Mouse (Mus musculus): ENCODE results near the gene Cd48.
"Not testable (repeated sequence)": the region's sequence is repeated elsewhere in the genome, so short reads cannot be mapped to it uniquely, and the experiment has no call there.

The Cd48 gene

DNA sequence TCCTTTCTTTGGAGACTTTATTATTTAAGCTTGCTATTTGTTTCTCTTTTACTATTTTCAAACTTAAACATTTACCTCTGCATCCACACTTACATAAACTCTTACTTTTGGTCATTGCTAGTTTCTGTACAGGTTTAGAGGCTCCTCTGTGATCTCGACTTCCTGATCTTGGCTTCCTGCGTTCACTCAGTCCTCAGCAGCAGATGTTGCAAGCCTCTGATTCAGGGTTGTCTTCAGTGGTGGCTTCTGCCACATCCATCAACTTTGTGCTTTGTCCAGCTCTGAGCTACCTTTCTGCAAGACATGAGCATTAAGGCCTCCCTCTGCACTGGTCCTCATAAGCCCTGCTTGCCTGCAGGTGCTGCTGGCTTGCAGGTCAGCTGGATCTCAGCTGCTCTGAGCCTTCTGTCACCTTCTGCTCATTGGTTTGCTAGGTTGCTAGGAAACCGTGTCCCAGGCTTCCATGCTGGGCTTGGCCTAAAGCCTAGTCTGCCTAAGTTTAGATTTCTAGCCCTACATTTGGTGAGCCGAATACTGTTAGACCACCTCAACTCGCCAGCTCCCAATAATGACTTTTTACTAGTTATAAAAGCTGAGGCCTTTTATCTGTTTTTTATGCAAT is 8.8 kb upstream of the Cd48 start:
- no peaks in the 10 kb centered on the region for H3K36me3 ChIP-seq (ENCODE audit: insufficient read depth, low read length)
- no peak for TF ChIP-seq NANOG (IDR thresholded peaks at IDR 0.05; ENCODE audit: borderline replicate concordance, low read length)
- TF ChIP-seq CTCF (conservative IDR thresholded peaks at IDR 0.05; ENCODE audit: low read length) = no peak
- no peak for TF ChIP-seq POU5F1 (IDR thresholded peaks at IDR 0.05; ENCODE audit: borderline replicate concordance, low read length)

GRCm38 (mm10) chr1:171674467-171674866 is 7.3 kb upstream of the Cd48 start:
- TF ChIP-seq NANOG (IDR thresholded peaks at IDR 0.05; ENCODE audit: borderline replicate concordance, low read length) (no peak), CTCF (conservative IDR thresholded peaks at IDR 0.05; ENCODE audit: low read length) (no peak), POU5F1 (IDR thresholded peaks at IDR 0.05; ENCODE audit: borderline replicate concordance, low read length) (no peak)
- H3K4me1 ChIP-seq (replicated peaks; ENCODE audit: low read depth, low read length) = no peaks in the 10 kb centered on the region
- no peaks in the 10 kb centered on the region for H3K27me3 ChIP-seq (ENCODE audit: insufficient read depth, low read length)
- H3K4me3 ChIP-seq (replicated peaks; ENCODE audit: low read length) = no peak overlapping the region
- H3K9me3 ChIP-seq (ENCODE audit: low read length) = peaks cover 3% of the 10 kb centered on the region; the same call in 1 of the 2 replicates
- H3K36me3 ChIP-seq (ENCODE audit: insufficient read depth, low read length) = no peaks in the 10 kb centered on the region

More for the DNA sequence above, 8.8 kb upstream of the Cd48 start:
- H3K4me3 ChIP-seq (replicated peaks; ENCODE audit: low read length) = no peak overlapping the region
- H3K27me3 ChIP-seq (ENCODE audit: insufficient read depth, low read length) = no peaks in the 10 kb centered on the region
- no peaks in the 10 kb centered on the region for H3K9me3 ChIP-seq (ENCODE audit: low read length)
- H3K4me1 ChIP-seq (replicated peaks; ENCODE audit: low read depth, low read length) = no peaks in the 10 kb centered on the region

GRCm38 (mm10) chr1:171677721-171678120 is 4.1 kb upstream of the Cd48 start:
- Histone ChIP-seq H3K36me3 (ENCODE audit: insufficient read depth, low read length) (no peaks in the 10 kb centered on the region), H3K9me3 (ENCODE audit: low read length) (peaks cover 3% of the 10 kb centered on the region; the same call in 1 of the 2 replicates), H3K4me1 (replicated peaks; ENCODE audit: low read depth, low read length) (no peaks in the 10 kb centered on the region), H3K27me3 (ENCODE audit: insufficient read depth, low read length) (peaks cover 21% of the 10 kb centered on the region), H3K4me3 (replicated peaks; ENCODE audit: low read length) (no peak overlapping the region)
- TF ChIP-seq NANOG (IDR thresholded peaks at IDR 0.05; ENCODE audit: borderline replicate concordance, low read length) = no peak
- TF ChIP-seq POU5F1 (IDR thresholded peaks at IDR 0.05; ENCODE audit: borderline replicate concordance, low read length) = no peak
- TF ChIP-seq CTCF (conservative IDR thresholded peaks at IDR 0.05; ENCODE audit: low read length) = no peak

DNA sequence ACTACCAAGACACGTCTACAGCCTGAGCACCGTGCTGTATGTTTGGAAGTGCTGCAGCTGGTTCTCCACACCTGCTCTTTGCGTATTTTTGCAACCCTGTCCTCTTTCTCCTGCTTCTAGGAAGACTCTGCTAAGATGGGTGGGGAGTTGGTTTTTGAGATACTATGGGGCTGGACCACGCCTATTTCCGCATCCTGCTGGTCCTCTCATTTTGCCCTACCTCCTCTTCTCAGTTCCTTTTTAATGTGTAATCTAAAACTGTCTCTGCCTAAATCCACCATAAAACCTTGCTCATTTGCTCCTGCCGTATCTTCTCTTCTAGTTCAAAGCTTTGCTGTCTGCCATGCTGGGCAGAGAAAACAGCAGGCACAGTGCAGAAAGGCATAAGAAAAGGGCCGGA is 800 bp upstream of the Cd48 start:
- Histone ChIP-seq H3K4me1 (replicated peaks; ENCODE audit: low read depth, low read length) (no peaks in the 10 kb centered on the region), H3K36me3 (ENCODE audit: insufficient read depth, low read length) (no peaks in the 10 kb centered on the region), H3K27me3 (ENCODE audit: insufficient read depth, low read length) (peaks cover 21% of the 10 kb centered on the region), H3K9me3 (ENCODE audit: low read length) (peaks cover 3% of the 10 kb centered on the region; the same call in 1 of the 2 replicates), H3K4me3 (replicated peaks; ENCODE audit: low read length) (no peak overlapping the region)
- TF ChIP-seq CTCF (conservative IDR thresholded peaks at IDR 0.05; ENCODE audit: low read length) (no peak), NANOG (IDR thresholded peaks at IDR 0.05; ENCODE audit: borderline replicate concordance, low read length) (no peak), POU5F1 (IDR thresholded peaks at IDR 0.05; ENCODE audit: borderline replicate concordance, low read length) (no peak)

- Histone ChIP-seq H3K27me3 (ENCODE audit: insufficient read depth, low read length) (peaks cover 20% of the 10 kb centered on the region), H3K36me3 (ENCODE audit: insufficient read depth, low read length) (no peaks in the 10 kb centered on the region), H3K4me1 (replicated peaks; ENCODE audit: low read depth, low read length) (no peaks in the 10 kb centered on the region), H3K9me3 (ENCODE audit: low read length) (no peaks in the 10 kb centered on the region), H3K4me3 (replicated peaks; ENCODE audit: low read length) (no peak overlapping the region)
- TF ChIP-seq CTCF (conservative IDR thresholded peaks at IDR 0.05; ENCODE audit: low read length) = no peak
- TF ChIP-seq NANOG (IDR thresholded peaks at IDR 0.05; ENCODE audit: borderline replicate concordance, low read length) = no peak
- TF ChIP-seq POU5F1 (IDR thresholded peaks at IDR 0.05; ENCODE audit: borderline replicate concordance, low read length) = no peak
Measured at GRCm38 (mm10) chr1:171684923-171685322, 3.1 kb downstream of the Cd48 start.

GRCm38 (mm10) chr1:171687320-171687719 is 5.5 kb downstream of the Cd48 start:
- H3K36me3 ChIP-seq (ENCODE audit: insufficient read depth, low read length) = no peaks in the 10 kb centered on the region
- H3K4me1 ChIP-seq (replicated peaks; ENCODE audit: low read depth, low read length) = no peaks in the 10 kb centered on the region
- no peaks in the 10 kb centered on the region for H3K27me3 ChIP-seq (ENCODE audit: insufficient read depth, low read length)
- no peak overlapping the region for H3K4me3 ChIP-seq (replicated peaks; ENCODE audit: low read length)
- TF ChIP-seq NANOG (IDR thresholded peaks at IDR 0.05; ENCODE audit: borderline replicate concordance, low read length) (no peak), CTCF (conservative IDR thresholded peaks at IDR 0.05; ENCODE audit: low read length) (no peak), POU5F1 (IDR thresholded peaks at IDR 0.05; ENCODE audit: borderline replicate concordance, low read length) (no peak)
- H3K9me3 ChIP-seq (ENCODE audit: low read length) = no peaks in the 10 kb centered on the region

- Histone ChIP-seq H3K36me3 (ENCODE audit: insufficient read depth, low read length) (no peaks in the 10 kb centered on the region), H3K4me3 (replicated peaks; ENCODE audit: low read length) (no peak overlapping the region), H3K4me1 (replicated peaks; ENCODE audit: low read depth, low read length) (no peaks in the 10 kb centered on the region), H3K9me3 (ENCODE audit: low read length) (no peaks in the 10 kb centered on the region), H3K27me3 (ENCODE audit: insufficient read depth, low read length) (no peaks in the 10 kb centered on the region)
- TF ChIP-seq CTCF (conservative IDR thresholded peaks at IDR 0.05; ENCODE audit: low read length) (no peak), NANOG (IDR thresholded peaks at IDR 0.05; ENCODE audit: borderline replicate concordance, low read length) (no peak), POU5F1 (IDR thresholded peaks at IDR 0.05; ENCODE audit: borderline replicate concordance, low read length) (no peak)
Measured at GRCm38 (mm10) chr1:171693918-171694317, 12.1 kb downstream of the Cd48 start.

- H3K4me3 ChIP-seq (replicated peaks; ENCODE audit: low read length) = no peak overlapping the region
- no peaks in the 10 kb centered on the region for H3K9me3 ChIP-seq (ENCODE audit: low read length)
- TF ChIP-seq POU5F1 (IDR thresholded peaks at IDR 0.05; ENCODE audit: borderline replicate concordance, low read length) (no peak), CTCF (conservative IDR thresholded peaks at IDR 0.05; ENCODE audit: low read length) (peak; percentile 30; the same call in 1 of the 2 replicates)
- no peaks in the 10 kb centered on the region for H3K36me3 ChIP-seq (ENCODE audit: insufficient read depth, low read length)
- 0 out of 2 replicates have a peak, but pooled peaks cover 4% of the 10 kb centered on the region for H3K27me3 ChIP-seq (ENCODE audit: insufficient read depth, low read length)
- no peaks in the 10 kb centered on the region for H3K4me1 ChIP-seq (replicated peaks; ENCODE audit: low read depth, low read length)
Measured at GRCm38 (mm10) chr1:171698983-171699382, 17.2 kb downstream of the Cd48 start.

- not testable (repeated sequence) for H3K4me3 ChIP-seq (replicated peaks; ENCODE audit: low read length); H3K27me3 ChIP-seq (ENCODE audit: insufficient read depth, low read length); H3K36me3 ChIP-seq (ENCODE audit: insufficient read depth, low read length); H3K9me3 ChIP-seq (ENCODE audit: low read length); H3K4me1 ChIP-seq (replicated peaks; ENCODE audit: low read depth, low read length)
Measured at GRCm38 (mm10) chr1:171713736-171714135, 31.9 kb downstream of the Cd48 start.
